Mouse (Mus musculus): ENCODE results near the gene Ror2. TPM values are rescaled to one million over a fixed set of nuclear protein-coding genes. Genes with fewer than 3 reads are reported as not detected.
A peak's percentile ranks its signal among the peaks of the same experiment; 100 is the strongest.

Ror2 gene
- total RNA-seq, 4 experiments from 2014 or later: 0.22 to 0.48 (median 0.45) TPM

GRCm38 (mm10) chr13:53233826-53234786, 51.8 kb downstream of the Ror2 start:
- no peak for DNase-seq (ENCODE audit: low spot score in 2 of 2)

- peak in 1 of 2 experiments; percentile 22 for DNase-seq (ENCODE audit: low spot score in 2 of 2)
Measured at GRCm38 (mm10) chr13:53233381-53233780, 52.5 kb downstream of the Ror2 start.

- DNase-seq (ENCODE audit: low spot score in 2 of 2): no peak
Measured at GRCm38 (mm10) chr13:53232419-53232818, 53.5 kb downstream of the Ror2 start.

- DNase-seq (ENCODE audit: low spot score in 2 of 2): no peak
Measured at GRCm38 (mm10) chr13:53230446-53231161, 55.3 kb downstream of the Ror2 start.

- no peak for DNase-seq (ENCODE audit: low spot score in 2 of 2)
Measured at GRCm38 (mm10) chr13:53227019-53227418, 58.9 kb downstream of the Ror2 start.

- DNase-seq (ENCODE audit: low spot score in 2 of 2): no peak
Measured at GRCm38 (mm10) chr13:53226461-53226860, 59.5 kb downstream of the Ror2 start.

- DNase-seq (ENCODE audit: low spot score in 2 of 2): no peak
Measured at GRCm38 (mm10) chr13:53225925-53226324, 60.0 kb downstream of the Ror2 start.

- DNase-seq (ENCODE audit: low spot score in 2 of 2): no peak
Measured at GRCm38 (mm10) chr13:53221176-53221575, 64.7 kb downstream of the Ror2 start.

GRCm38 (mm10) chr13:53219889-53220288, 66.0 kb downstream of the Ror2 start:
- no peak for DNase-seq (ENCODE audit: low spot score in 2 of 2)

- DNase-seq (ENCODE audit: low spot score in 2 of 2): no peak
Measured at GRCm38 (mm10) chr13:53219391-53219790, 66.5 kb downstream of the Ror2 start.

GRCm38 (mm10) chr13:53217396-53217975, 68.4 kb downstream of the Ror2 start:
- DNase-seq (ENCODE audit: low spot score in 2 of 2): no peak

- no peak for DNase-seq (ENCODE audit: low spot score in 2 of 2)
Measured at GRCm38 (mm10) chr13:53211971-53212733, 73.8 kb downstream of the Ror2 start.

- no peak for DNase-seq (ENCODE audit: low spot score in 2 of 2)
Measured at GRCm38 (mm10) chr13:53208556-53208955, 77.4 kb downstream of the Ror2 start.

- DNase-seq (ENCODE audit: low spot score in 2 of 2): no peak
Measured at GRCm38 (mm10) chr13:53205128-53205911, 80.6 kb downstream of the Ror2 start.

GRCm38 (mm10) chr13:53202439-53202830, 83.5 kb downstream of the Ror2 start:
- no peak for DNase-seq (ENCODE audit: low spot score in 2 of 2)

GRCm38 (mm10) chr13:53201628-53202438, 84.1 kb downstream of the Ror2 start:
- peak; percentile 17 to 22 for DNase-seq (ENCODE audit: low spot score in 2 of 2)

GRCm38 (mm10) chr13:53200121-53200520, 85.8 kb downstream of the Ror2 start:
- DNase-seq (ENCODE audit: low spot score in 2 of 2): no peak

GRCm38 (mm10) chr13:53199262-53199661, 86.7 kb downstream of the Ror2 start:
- DNase-seq (ENCODE audit: low spot score in 2 of 2): no peak

- no peak for DNase-seq (ENCODE audit: low spot score in 2 of 2)
Measured at GRCm38 (mm10) chr13:53196690-53197089, 89.2 kb downstream of the Ror2 start.
